Comparison of ENCODE assay signal across 15 mouse cellular contexts in the genomic region with DNA sequence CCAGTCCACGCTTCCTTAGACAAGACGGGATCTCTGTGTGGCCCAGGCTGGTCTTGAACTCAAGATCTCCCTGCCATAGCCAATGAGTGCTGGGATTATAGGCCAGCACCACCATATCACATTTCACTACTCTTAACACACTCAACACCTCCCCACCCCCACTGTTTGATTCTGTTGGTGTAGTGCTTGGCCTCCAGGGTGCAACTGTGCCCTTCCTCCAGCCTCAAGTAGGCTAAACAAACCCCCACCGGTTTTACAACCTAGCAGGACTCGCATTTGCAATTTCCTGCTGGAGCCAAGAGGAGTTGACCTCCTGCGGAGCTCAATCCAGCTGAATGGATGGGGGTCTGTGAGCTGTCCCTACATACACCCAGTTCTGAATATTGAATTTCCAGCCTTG. TPM values are rescaled to one million over a fixed set of nuclear protein-coding genes. Genes with fewer than 3 reads are reported as not detected.
DNase-seq lines count a peak whose midpoint lies in the region; ATAC-seq and TF ChIP-seq lines count a peak whose summit lies in the region.
"Had no signal": no experiment of that assay in that cellular context is flagged by ENCODE, and none has a peak within 500 bp of the region (broad histone marks: within the 10 kb centered on the region; RNA-seq: fewer than 3 reads in every experiment).

No protein-coding gene starts in this region.

- no peak overlapping the region for H3K4me3 ChIP-seq in kidney, adult 2 months (ENCODE audit: insufficient read depth, low read depth, low read length)
- H3K4me3 ChIP-seq in kidney, embryonic 15.5 days (replicated peaks), result no peak overlapping the region
- no peak overlapping the region for H3K4me3 ChIP-seq in limb, embryonic 10.5 days
- H3K4me3 ChIP-seq: forebrain, embryonic 12.5 days; heart, embryonic 10.5 days; neural tube, embryonic 13.5 days had no signal

- no peak for TF ChIP-seq POLR2A in kidney, adult 2 months (IDR thresholded peaks at IDR 0.05; ENCODE audit: low read depth, low read length)

- WGBS in kidney, adult 2 months, result 58% methylated on average over 5 of the region's 5 CpGs
- 27% methylated on average over 5 of the region's 5 CpGs for WGBS in kidney, embryonic 15.5 days
- 14% methylated on average over 5 of the region's 5 CpGs for WGBS in limb, embryonic 10.5 days

- DNase-seq in kidney, adult 2 months, result peak; percentile 39
- DNase-seq in ES-CJ7 (ENCODE audit: low read depth, low spot score), result peak; percentile 98
- DNase-seq in limb, embryonic 10.5 days (ENCODE audit: low spot score), result no peak
- DNase-seq in lung, postnatal 4 days, result peak; percentile 41 to 51
- DNase-seq in gastrocnemius, postnatal 25 days, result no peak
- no peak for DNase-seq in adrenal gland, postnatal 36 days
- DNase-seq in frontal cortex, postnatal 36 days (ENCODE audit: low spot score in 2 of 2), result no peak
- DNase-seq: adrenal gland, adult 8-10 months; cerebellum, postnatal 10 days had no signal

- H3K9me3 ChIP-seq in kidney, embryonic 15.5 days (replicated peaks), result no peaks in the 10 kb centered on the region
- no peaks in the 10 kb centered on the region for H3K9me3 ChIP-seq in limb, embryonic 10.5 days (replicated peaks)
- H3K9me3 ChIP-seq: forebrain, embryonic 12.5 days; heart, embryonic 10.5 days; neural tube, embryonic 13.5 days had no signal

- ATAC-seq in kidney, embryonic 15.5 days (replicated peaks; ENCODE audit: low FRiP score), result no peak
- ATAC-seq: Patski had no signal

- H3K27ac ChIP-seq in kidney, adult 2 months (ENCODE audit: insufficient read depth, low read depth, low read length), result no peak overlapping the region
- no peak overlapping the region for H3K27ac ChIP-seq in kidney, embryonic 15.5 days
- peak overlapping the region; percentile 72 for H3K27ac ChIP-seq in limb, embryonic 10.5 days
- H3K27ac ChIP-seq: forebrain, embryonic 12.5 days; heart, embryonic 10.5 days; neural tube, embryonic 13.5 days had no signal

- H3K9ac ChIP-seq in kidney, embryonic 15.5 days, result no peak overlapping the region
- H3K9ac ChIP-seq: forebrain, embryonic 12.5 days; neural tube, embryonic 13.5 days had no signal

- H3K4me2 ChIP-seq in kidney, embryonic 15.5 days, result no peak overlapping the region
- H3K4me2 ChIP-seq: forebrain, embryonic 12.5 days; liver, embryonic 11.5 days; neural tube, embryonic 13.5 days had no signal

- no peaks in the 10 kb centered on the region; the same call in 1 of the 2 replicates for H3K4me1 ChIP-seq in kidney, adult 2 months (ENCODE audit: control insufficient read depth, insufficient read depth, low read length)
- peaks cover 17% of the 10 kb centered on the region for H3K4me1 ChIP-seq in kidney, embryonic 15.5 days
- peaks cover 50% of the 10 kb centered on the region for H3K4me1 ChIP-seq in limb, embryonic 10.5 days

- no peaks in the 10 kb centered on the region for H3K27me3 ChIP-seq in kidney, adult 2 months (replicated peaks; ENCODE audit: control insufficient read depth, insufficient read depth, low read length)
- H3K27me3 ChIP-seq in kidney, embryonic 15.5 days, result no peaks in the 10 kb centered on the region
- 0 out of 2 replicates have a peak, but pooled peaks cover 7% of the 10 kb centered on the region for H3K27me3 ChIP-seq in limb, embryonic 10.5 days (ENCODE audit: low read depth, poor library complexity, severe bottlenecking)
- H3K27me3 ChIP-seq: Patski had no signal

- no peak for TF ChIP-seq CTCF in kidney, adult 2 months (conservative IDR thresholded peaks at IDR 0.05; ENCODE audit: insufficient read depth, insufficient read length, low read depth, low read length)

- H3K36me3 ChIP-seq in kidney, adult 2 months (ENCODE audit: control insufficient read depth, insufficient read depth, low read length), result no peaks in the 10 kb centered on the region
- no peaks in the 10 kb centered on the region for H3K36me3 ChIP-seq in kidney, embryonic 15.5 days
- H3K36me3 ChIP-seq in limb, embryonic 10.5 days, result no peaks in the 10 kb centered on the region
- H3K36me3 ChIP-seq: forebrain, embryonic 12.5 days; heart, embryonic 10.5 days; neural tube, embryonic 13.5 days had no signal

RNA-seq across cellular contexts. Expression of a gene that starts 5.6 kb away (rescaled TPM):
- 12.7 and 19.1 TPM in 2 replicates for polyA plus RNA-seq in kidney, adult 2 months (2012; rRNA removed)
- 16.8 and 17.8 TPM in 2 replicates for polyA plus RNA-seq in kidney, embryonic 15.5 days (2015; fragmentation: Nextera tagmentation; extraction: Ambion mirVana)
- polyA plus RNA-seq in limb, embryonic 10.5 days (2016; fragmentation: Nextera tagmentation; extraction: Ambion mirVana), result 5.9 and 6.9 TPM in 2 replicates
- total RNA-seq in gastrocnemius, postnatal 25 days (2021), result 1 to 10 TPM; 4.3 to 6.7 TPM
- 10 to 100 TPM; 17.9 to 20.5 TPM for total RNA-seq in adrenal gland, postnatal 36 days (2021)

RNA-seq across cellular contexts. Expression of a gene that starts 50.3 kb away (rescaled TPM):
- polyA plus RNA-seq in kidney, adult 2 months (2012; rRNA removed), result 42.2 and 43.6 TPM in 2 replicates
- 32.0 and 33.5 TPM in 2 replicates for polyA plus RNA-seq in kidney, embryonic 15.5 days (2015; fragmentation: Nextera tagmentation; extraction: Ambion mirVana)
- 18.3 and 19.9 TPM in 2 replicates for polyA plus RNA-seq in limb, embryonic 10.5 days (2016; fragmentation: Nextera tagmentation; extraction: Ambion mirVana)
- 10 to 100 TPM; 29.0 to 30.2 TPM for total RNA-seq in gastrocnemius, postnatal 25 days (2021)
- total RNA-seq in adrenal gland, postnatal 36 days (2021), result 10 to 100 TPM; 47.9 to 58.3 TPM

Comparison
In these comparisons a context has a peak if more than half of its experiments do, and no peak if none do; other contexts are left out.
1. DNase-seq: peak in kidney, adult 2 months (single experiment), ES-CJ7 (single experiment) and lung, postnatal 4 days (2 of 2); none in limb, embryonic 10.5 days (single experiment), gastrocnemius, postnatal 25 days (single experiment), adrenal gland, postnatal 36 days (0 of 2) and frontal cortex, postnatal 36 days (0 of 2).